Mouse (Mus musculus): ENCODE data around the gene Med16. TPM values are rescaled to one million over a fixed set of nuclear protein-coding genes. Genes with fewer than 3 reads are reported as not detected.
A peak's percentile ranks its signal among the peaks of the same experiment; 100 is the strongest.
"Not testable (repeated sequence)": the region's sequence is repeated elsewhere in the genome, so short reads cannot be mapped to it uniquely, and the experiment has no call there.

Gene Med16
- polyA plus RNA-seq, 1 experiment from 2014 or later = 42.0 TPM

DNA sequence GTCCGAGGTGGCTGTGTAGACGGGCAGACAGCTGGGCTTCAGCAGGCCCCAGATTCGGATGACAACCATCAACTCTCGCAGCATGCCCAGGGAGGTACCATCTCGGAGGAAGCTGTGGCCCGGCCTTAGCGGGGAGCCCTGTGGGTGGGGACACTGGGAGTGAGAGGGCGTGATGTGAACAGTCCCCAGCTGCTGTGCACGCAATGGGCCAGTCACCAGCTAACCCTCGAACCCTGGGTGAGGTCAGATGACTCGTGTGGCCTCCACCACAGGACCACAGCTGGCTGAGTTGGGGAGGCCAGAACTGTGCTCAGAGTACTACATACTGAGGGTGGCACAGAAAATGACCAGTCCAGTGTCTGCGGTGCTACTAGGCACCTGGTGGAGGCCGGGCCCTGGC, 11.9 kb downstream of the Med16 start:
- H3K4me3 ChIP-seq (replicated peaks; ENCODE audit: low read length) = no peak overlapping the region
- no peak overlapping the region for H3K4me2 ChIP-seq (replicated peaks)
- no peak for DNase-seq (ENCODE audit: low spot score)
- H3K9ac ChIP-seq = no peak overlapping the region
- no peaks in the 10 kb centered on the region for H3K27me3 ChIP-seq (ENCODE audit: control insufficient read depth, insufficient read depth, low read length)
- H3K9me3 ChIP-seq (ENCODE audit: control insufficient read depth, low read length) = no peaks in the 10 kb centered on the region
- no peak overlapping the region for H3K27ac ChIP-seq
- no peak for ATAC-seq (ENCODE audit: low FRiP score)
- 89% methylated on average over 13 of the region's 13 CpGs for WGBS
- H3K4me1 ChIP-seq (replicated peaks; ENCODE audit: control insufficient read depth, insufficient read depth, low read length) = peaks cover 8% of the 10 kb centered on the region; the same call in 1 of the 2 replicates
- H3K36me3 ChIP-seq (replicated peaks; ENCODE audit: control insufficient read depth, insufficient read depth) = peaks cover 59% of the 10 kb centered on the region

DNA sequence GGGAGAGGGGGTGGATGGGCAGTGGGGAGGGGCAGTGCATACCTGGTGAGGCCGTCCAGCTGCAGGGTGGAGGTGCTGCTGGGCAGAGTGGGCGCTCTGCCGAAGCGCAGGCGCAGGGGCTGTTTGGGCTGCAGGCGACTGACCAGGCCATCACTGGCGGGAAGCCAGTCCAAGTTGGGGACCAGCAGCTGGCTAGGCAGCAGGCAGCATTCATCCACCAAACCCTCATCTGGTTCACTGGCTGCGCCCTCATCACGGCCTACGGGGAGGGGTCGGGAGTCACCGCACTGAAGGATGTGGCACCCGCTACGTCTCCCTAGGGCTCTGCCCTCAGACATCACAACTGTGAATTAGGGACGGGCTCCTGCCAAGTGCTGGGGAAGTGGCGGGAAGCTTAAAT, 12.4 kb downstream of the Med16 start:
- DNase-seq (ENCODE audit: low spot score) (no peak), ATAC-seq (ENCODE audit: low FRiP score) (no peak)
- 89% methylated on average over 16 of the region's 16 CpGs for WGBS

DNA sequence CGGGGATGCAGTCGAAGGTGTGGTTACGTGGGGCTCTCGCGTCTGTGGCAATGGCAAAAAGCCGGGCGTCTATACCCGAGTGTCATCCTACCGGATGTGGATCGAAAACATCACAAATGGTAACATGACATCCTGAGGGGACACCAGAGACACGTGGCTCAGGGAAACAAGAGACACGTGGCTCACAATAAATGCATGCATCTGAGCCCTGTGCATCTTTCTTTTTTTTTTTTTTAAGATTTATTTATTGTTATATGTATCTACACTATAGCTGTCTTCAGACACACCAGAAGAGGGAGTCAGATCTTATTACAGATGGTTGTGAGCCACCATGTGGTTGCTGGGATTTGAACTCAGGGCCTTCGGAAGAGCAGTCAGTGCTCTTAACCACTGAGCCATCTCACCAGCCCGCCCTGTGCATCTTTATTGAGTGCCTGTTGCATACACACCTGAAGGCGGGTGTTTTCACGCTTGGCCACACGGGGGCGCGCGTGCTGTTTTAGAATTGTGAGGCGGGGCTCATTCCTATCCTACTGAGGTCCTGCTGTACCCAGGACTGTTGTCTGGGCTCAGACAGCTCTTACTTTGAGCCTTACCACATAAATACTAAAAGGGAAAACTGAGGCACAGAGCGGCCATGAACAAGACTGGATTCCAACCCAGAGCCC, 16.1 kb downstream of the Med16 start:
- peaks cover 31% of the 10 kb centered on the region for H3K36me3 ChIP-seq (replicated peaks; ENCODE audit: control insufficient read depth, insufficient read depth)
- peak; percentile 21; the same call in 1 of the 2 replicates for ATAC-seq (ENCODE audit: low FRiP score)
- H3K9me3 ChIP-seq (ENCODE audit: control insufficient read depth, low read length); H3K27me3 ChIP-seq (ENCODE audit: control insufficient read depth, insufficient read depth, low read length); H3K27ac ChIP-seq; H3K4me1 ChIP-seq (replicated peaks; ENCODE audit: control insufficient read depth, insufficient read depth, low read length); H3K4me3 ChIP-seq (replicated peaks; ENCODE audit: low read length); H3K9ac ChIP-seq; H3K4me2 ChIP-seq (replicated peaks): not testable (repeated sequence)
- 46% methylated on average over 22 of the region's 22 CpGs for WGBS
- peak; percentile 79 for DNase-seq (ENCODE audit: low spot score)

More for the DNA sequence above, 12.4 kb downstream of the Med16 start:
- Histone ChIP-seq H3K9ac (no peak overlapping the region), H3K4me1 (replicated peaks; ENCODE audit: control insufficient read depth, insufficient read depth, low read length) (peaks cover 6% of the 10 kb centered on the region; the same call in 1 of the 2 replicates), H3K4me2 (replicated peaks) (no peak overlapping the region), H3K9me3 (ENCODE audit: control insufficient read depth, low read length) (no peaks in the 10 kb centered on the region), H3K4me3 (replicated peaks; ENCODE audit: low read length) (no peak overlapping the region), H3K27me3 (ENCODE audit: control insufficient read depth, insufficient read depth, low read length) (no peaks in the 10 kb centered on the region), H3K27ac (no peak overlapping the region), H3K36me3 (replicated peaks; ENCODE audit: control insufficient read depth, insufficient read depth) (peaks cover 54% of the 10 kb centered on the region)

DNA sequence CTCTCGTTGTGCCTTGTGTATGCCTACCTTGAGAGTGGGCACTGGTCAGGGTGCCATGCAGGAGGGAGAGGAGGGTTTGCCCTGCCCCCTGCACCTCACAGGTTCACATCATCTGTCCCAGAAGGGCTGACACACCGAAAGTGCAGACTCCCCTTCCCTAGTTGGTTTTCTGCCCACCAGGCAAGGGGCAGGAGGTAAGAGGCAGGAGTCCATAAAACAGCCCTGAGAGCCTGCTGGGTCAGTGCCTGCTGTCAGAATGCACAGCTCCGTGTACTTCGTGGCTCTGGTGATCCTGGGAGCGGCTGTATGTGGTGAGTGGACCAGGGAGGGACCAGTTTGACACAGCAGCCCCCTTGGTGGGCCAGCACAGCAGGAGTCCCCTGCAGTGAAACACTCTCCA, 18.1 kb downstream of the Med16 start, which contains the start of gene Cfd:
Cfd (plus strand) TSS at position 184 of the 400 bp plus-strand sequence.
- DNase-seq (ENCODE audit: low spot score) (no peak), ATAC-seq (ENCODE audit: low FRiP score) (no peak)
- no peaks in the 10 kb centered on the region for H3K27me3 ChIP-seq (ENCODE audit: control insufficient read depth, insufficient read depth, low read length)
- no peak within 1 kb of the TSS for H3K4me2 ChIP-seq (replicated peaks)
- no peak within 1 kb of the TSS for H3K27ac ChIP-seq
- peaks cover 14% of the 10 kb centered on the region for H3K36me3 ChIP-seq (replicated peaks; ENCODE audit: control insufficient read depth, insufficient read depth)
- H3K4me3 ChIP-seq (replicated peaks; ENCODE audit: low read length) = no peak within 1 kb of the TSS
- no peaks in the 10 kb centered on the region for H3K9me3 ChIP-seq (ENCODE audit: control insufficient read depth, low read length)
- 35% methylated on average over 5 of the region's 5 CpGs for WGBS
- no peak within 1 kb of the TSS for H3K9ac ChIP-seq
- H3K4me1 ChIP-seq (replicated peaks; ENCODE audit: control insufficient read depth, insufficient read depth, low read length) = no peaks in the 10 kb centered on the region

DNA sequence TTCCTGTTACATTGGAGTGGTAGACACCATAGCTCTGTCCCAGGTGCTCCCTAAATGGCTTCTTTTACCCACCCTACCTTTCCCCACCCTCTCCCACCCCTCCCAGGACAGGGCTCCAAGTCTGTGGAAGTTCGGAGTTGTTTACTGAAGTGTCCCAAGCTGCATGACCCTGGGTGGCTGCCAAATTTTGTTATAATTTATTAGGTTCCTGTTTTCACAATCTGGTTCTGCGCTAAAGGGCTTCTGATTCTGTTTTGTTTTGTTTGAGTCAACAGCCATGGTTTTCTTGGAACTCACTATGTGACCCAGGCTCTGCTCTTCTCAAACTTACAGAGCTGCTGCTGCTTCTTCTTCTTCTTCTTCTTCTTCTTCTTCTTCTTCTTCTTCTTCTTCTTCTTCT, 19.3 kb downstream of the Med16 start:
- no peak for ATAC-seq (ENCODE audit: low FRiP score)
- no peak for DNase-seq (ENCODE audit: low spot score)
- Histone ChIP-seq H3K27ac (no peak overlapping the region), H3K4me3 (replicated peaks; ENCODE audit: low read length) (no peak overlapping the region), H3K4me1 (replicated peaks; ENCODE audit: control insufficient read depth, insufficient read depth, low read length) (no peaks in the 10 kb centered on the region), H3K9ac (no peak overlapping the region), H3K36me3 (replicated peaks; ENCODE audit: control insufficient read depth, insufficient read depth) (peaks cover 6% of the 10 kb centered on the region; the same call in 1 of the 2 replicates), H3K27me3 (ENCODE audit: control insufficient read depth, insufficient read depth, low read length) (no peaks in the 10 kb centered on the region), H3K9me3 (ENCODE audit: control insufficient read depth, low read length) (no peaks in the 10 kb centered on the region), H3K4me2 (replicated peaks) (no peak overlapping the region)
- WGBS = 91% methylated on average over 2 of the region's 2 CpGs

DNA sequence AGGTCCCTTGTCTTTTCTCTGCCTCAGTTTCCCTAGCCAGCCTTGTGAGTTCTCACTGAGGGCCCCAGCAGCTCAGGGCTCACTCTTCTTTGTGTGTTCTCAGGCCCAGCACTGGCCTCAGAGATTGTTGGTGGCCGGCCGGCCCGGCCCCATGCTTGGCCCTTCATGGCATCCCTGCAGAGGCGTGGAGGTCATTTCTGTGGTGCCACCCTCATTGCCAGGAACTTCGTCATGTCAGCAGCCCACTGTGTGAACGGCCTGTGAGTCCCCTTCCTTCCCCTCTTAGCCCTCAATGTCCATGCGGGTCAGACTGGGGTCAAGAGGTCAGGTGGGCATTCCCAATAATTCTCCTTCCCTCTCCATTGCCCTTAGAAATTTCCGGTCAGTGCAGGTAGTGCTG, 22.1 kb downstream of the Med16 start:
- no peak overlapping the region for H3K4me3 ChIP-seq (replicated peaks; ENCODE audit: low read length)
- no peak for DNase-seq (ENCODE audit: low spot score)
- no peak for ATAC-seq (ENCODE audit: low FRiP score)
- WGBS = 81% methylated on average over 8 of the region's 8 CpGs
- H3K4me2 ChIP-seq (replicated peaks) = no peak overlapping the region
- H3K36me3 ChIP-seq (replicated peaks; ENCODE audit: control insufficient read depth, insufficient read depth) = no peaks in the 10 kb centered on the region
- H3K9me3 ChIP-seq (ENCODE audit: control insufficient read depth, low read length) = no peaks in the 10 kb centered on the region
- no peak overlapping the region for H3K9ac ChIP-seq
- peaks cover 5% of the 10 kb centered on the region; the same call in 1 of the 2 replicates for H3K4me1 ChIP-seq (replicated peaks; ENCODE audit: control insufficient read depth, insufficient read depth, low read length)
- H3K27ac ChIP-seq = no peak overlapping the region
- peaks cover 15% of the 10 kb centered on the region; the same call in 1 of the 2 replicates for H3K27me3 ChIP-seq (ENCODE audit: control insufficient read depth, insufficient read depth, low read length)

DNA sequence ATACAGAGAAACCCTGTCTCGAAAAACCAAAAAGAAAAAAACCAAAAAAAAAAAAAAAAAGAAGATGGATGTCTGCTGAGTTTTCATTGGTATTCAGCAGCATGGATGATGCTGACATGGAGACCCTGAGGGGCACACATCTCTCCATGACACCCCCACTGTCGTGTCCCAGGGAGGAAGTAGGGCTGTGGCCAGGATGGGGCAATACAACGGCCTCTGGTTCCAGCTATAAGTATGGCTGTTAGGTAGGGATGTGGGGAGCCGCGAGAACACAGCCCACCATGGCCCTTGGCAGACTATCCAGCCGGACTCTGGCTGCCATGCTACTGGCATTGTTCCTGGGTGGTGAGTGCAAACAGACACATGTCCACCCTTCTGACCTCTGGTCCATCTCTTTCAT, 22.7 kb downstream of the Med16 start, which contains the start of gene Elane:
Elane (plus strand) TSS at position 194 of the 400 bp plus-strand sequence.
- no peak for DNase-seq (ENCODE audit: low spot score)
- H3K4me2 ChIP-seq (replicated peaks) = no peak within 1 kb of the TSS
- WGBS = 78% methylated on average over 6 of the region's 6 CpGs
- H3K9me3 ChIP-seq (ENCODE audit: control insufficient read depth, low read length) = no peaks in the 10 kb centered on the region
- H3K36me3 ChIP-seq (replicated peaks; ENCODE audit: control insufficient read depth, insufficient read depth) = no peaks in the 10 kb centered on the region
- no peak within 1 kb of the TSS for H3K9ac ChIP-seq
- no peak within 1 kb of the TSS for H3K27ac ChIP-seq
- no peak within 1 kb of the TSS for H3K4me3 ChIP-seq (replicated peaks; ENCODE audit: low read length)
- ATAC-seq (ENCODE audit: low FRiP score) = no peak
- H3K4me1 ChIP-seq (replicated peaks; ENCODE audit: control insufficient read depth, insufficient read depth, low read length) = peaks cover 5% of the 10 kb centered on the region; the same call in 1 of the 2 replicates
- H3K27me3 ChIP-seq (ENCODE audit: control insufficient read depth, insufficient read depth, low read length) = peaks cover 16% of the 10 kb centered on the region; the same call in 1 of the 2 replicates

DNA sequence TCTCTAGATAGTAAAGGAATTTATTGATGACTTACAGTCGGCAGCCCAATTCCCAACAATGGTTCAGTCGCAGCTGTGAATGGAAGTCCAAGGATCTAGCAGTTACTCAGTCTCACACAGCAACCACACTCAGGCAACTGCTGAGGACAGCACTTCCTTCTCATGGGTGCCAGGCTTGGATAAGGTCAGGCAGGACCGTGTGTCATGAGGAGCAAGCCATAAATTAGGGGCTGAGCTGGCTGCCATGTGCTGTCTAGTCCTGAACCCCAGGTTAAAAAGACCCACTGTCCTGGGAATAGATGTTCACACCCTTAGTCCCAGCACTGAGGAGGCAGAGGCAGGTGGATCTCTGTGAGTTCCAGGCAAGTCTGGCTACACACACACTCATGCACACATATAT, 23.8 kb downstream of the Med16 start:
- H3K9me3 ChIP-seq (ENCODE audit: control insufficient read depth, low read length); H3K27ac ChIP-seq; H3K36me3 ChIP-seq (replicated peaks; ENCODE audit: control insufficient read depth, insufficient read depth); H3K4me2 ChIP-seq (replicated peaks); H3K4me1 ChIP-seq (replicated peaks; ENCODE audit: control insufficient read depth, insufficient read depth, low read length); H3K4me3 ChIP-seq (replicated peaks; ENCODE audit: low read length); H3K9ac ChIP-seq; DNase-seq (ENCODE audit: low spot score); ATAC-seq (ENCODE audit: low FRiP score): not testable (repeated sequence)
- 80% methylated on average over 3 of the region's 3 CpGs for WGBS
- peaks cover 24% of the 10 kb centered on the region; the same call in 1 of the 2 replicates for H3K27me3 ChIP-seq (ENCODE audit: control insufficient read depth, insufficient read depth, low read length)

DNA sequence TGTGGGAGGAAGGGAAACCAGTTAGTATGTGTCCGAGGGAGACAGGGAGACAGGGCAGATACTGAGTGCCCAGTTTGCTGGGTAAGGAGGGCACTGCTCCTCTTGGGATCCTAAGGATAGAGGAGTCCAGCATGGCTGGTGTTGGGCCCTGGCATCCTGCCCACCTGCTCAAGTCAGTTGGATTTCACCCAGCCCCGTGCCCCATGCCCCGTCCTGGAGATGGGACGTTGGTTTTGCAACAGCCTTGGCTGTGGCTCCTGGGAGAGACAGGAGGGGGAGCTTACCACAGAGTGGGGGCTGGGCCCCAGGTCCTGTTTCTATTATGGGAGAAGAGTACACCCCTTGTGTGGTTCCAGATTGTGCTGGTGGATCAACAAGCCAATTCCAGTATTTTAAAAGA, 24.3 kb downstream of the Med16 start:
- H3K4me2 ChIP-seq (replicated peaks) = no peak overlapping the region
- no peak overlapping the region for H3K9ac ChIP-seq
- DNase-seq (ENCODE audit: low spot score) = no peak
- no peaks in the 10 kb centered on the region for H3K9me3 ChIP-seq (ENCODE audit: control insufficient read depth, low read length)
- H3K4me3 ChIP-seq (replicated peaks; ENCODE audit: low read length) = no peak overlapping the region
- ATAC-seq (ENCODE audit: low FRiP score) = no peak
- H3K36me3 ChIP-seq (replicated peaks; ENCODE audit: control insufficient read depth, insufficient read depth) = no peaks in the 10 kb centered on the region
- peaks cover 24% of the 10 kb centered on the region; the same call in 1 of the 2 replicates for H3K27me3 ChIP-seq (ENCODE audit: control insufficient read depth, insufficient read depth, low read length)
- peaks cover 5% of the 10 kb centered on the region; the same call in 1 of the 2 replicates for H3K4me1 ChIP-seq (replicated peaks; ENCODE audit: control insufficient read depth, insufficient read depth, low read length)
- WGBS = 77% methylated on average over 4 of the region's 4 CpGs
- H3K27ac ChIP-seq = no peak overlapping the region

All from hindbrain, embryonic 14.5 days (tissue).